Mouse (Mus musculus) midbrain, embryonic 15.5 days (tissue): ENCODE data around the gene Gm21190. TPM values are rescaled to one million over a fixed set of nuclear protein-coding genes. Genes with fewer than 3 reads are reported as not detected.
"Not testable (repeated sequence)": the region's sequence is repeated elsewhere in the genome, so short reads cannot be mapped to it uniquely, and the experiment has no call there.

Experiments used
- ATAC-seq: fragments of 200-750 bp; cut with Nextera tagmentation; replicated peaks from 2 replicates; pipeline ENCODE4 v1.8.0; 2017; ENCODE audit warnings: moderate TSS enrichment
- H3K27ac ChIP-seq: fragments of 300-500 bp; sonication (generic); 2 replicates; pipeline ENCODE4 v1.5.1; 2015; ENCODE audit warnings: mild to moderate bottlenecking, inconsistent platforms
- H3K27me3 ChIP-seq: fragments of 300-500 bp; sonication (generic); replicated peaks from 2 replicates; pipeline ENCODE4 v1.6.1; 2015; ENCODE audit warnings: inconsistent platforms
- H3K36me3 ChIP-seq: fragments of 300-500 bp; sonication (generic); replicated peaks from 2 replicates; pipeline ENCODE4 v1.6.1; 2015; ENCODE audit warnings: inconsistent platforms
- H3K4me1 ChIP-seq: fragments of 300-500 bp; sonication (generic); 2 replicates; pipeline ENCODE4 v1.6.1; 2015; ENCODE audit warnings: inconsistent platforms
- H3K4me2 ChIP-seq: fragments of 300-500 bp; sonication (generic); 2 replicates; pipeline ENCODE4 v1.6.1; 2015; ENCODE audit warnings: inconsistent platforms, mild to moderate bottlenecking, moderate library complexity
- H3K4me3 ChIP-seq: fragments of 300-500 bp; sonication (generic); 2 replicates; pipeline ENCODE4 v1.5.1; 2015; ENCODE audit warnings: mild to moderate bottlenecking, inconsistent platforms
- H3K9ac ChIP-seq: fragments of 300-500 bp; sonication (generic); 2 replicates; pipeline ENCODE4 v1.6.1; 2015; ENCODE audit warnings: mild to moderate bottlenecking, inconsistent platforms
- H3K9me3 ChIP-seq: fragments of 300-500 bp; sonication (generic); 2 replicates; pipeline ENCODE4 v1.6.1; 2016; ENCODE audit warnings: inconsistent platforms
- WGBS: fragments of 180-500 bp; shearing (Covaris S2); methylation state at CpG from one replicate; pipeline ENCODE4 v1.1.7; 2015; ENCODE audit warnings: mixed read lengths; 5-methylcytosine and 5-hydroxymethylcytosine counted together
- polyA plus RNA-seq: library from polyadenylated mRNA; unstranded; fragments of >200 nt; fragmentation: Nextera tagmentation; extraction: Ambion mirVana; gene quantifications from 2 replicates; pipeline ENCODE4 v1.2.1, GENCODE M21; 2015

Gm21190 gene
- polyA plus RNA-seq, 1 experiment from 2014 or later = not detected

GRCm38 (mm10) chr5:15476423-15476822 lies 52.6 kb downstream of the Gm21190 start, which contains the start of gene Gm21149:
Gene Gm21149 (minus strand): TSS chr5:15476523.
- not testable (repeated sequence) for H3K27me3 ChIP-seq, H3K4me3 ChIP-seq, H3K27ac ChIP-seq, H3K4me1 ChIP-seq, H3K36me3 ChIP-seq, H3K9ac ChIP-seq, ATAC-seq, H3K4me2 ChIP-seq
- peaks cover 17% of the 10 kb centered on the region for H3K9me3 ChIP-seq
- WGBS = 55% methylated on average over 1 of the region's 1 CpGs

Other genes starting within 250 kb of the Gm21190 start
- gene Gm21149, start 52.7 kb downstream of the Gm21190 start, polyA plus RNA-seq = not detected in 2 replicates
- not detected in 2 replicates for gene Gm21083, start 48.1 kb upstream of the Gm21190 start, polyA plus RNA-seq
- gene Speer4d, start 89.8 kb upstream of the Gm21190 start, polyA plus RNA-seq = not detected in 2 replicates
- not detected in 2 replicates for gene 4930572O03Rik, start 127.8 kb upstream of the Gm21190 start, polyA plus RNA-seq
- gene Speer4c, start 185.0 kb upstream of the Gm21190 start, polyA plus RNA-seq = not detected in 2 replicates